Mouse (Mus musculus) cerebellum, adult 2 months (tissue): ENCODE results near the gene Washc4. TPM values are rescaled to one million over a fixed set of nuclear protein-coding genes. Genes with fewer than 3 reads are reported as not detected.
A peak's percentile ranks its signal among the peaks of the same experiment; 100 is the strongest.

Experiments used
- DNase-seq, 2 experiments: peaks; one replicate each; pipeline ENCODE4 v3.0.0; 2021
- H3K27ac ChIP-seq: fragments of 200-500 bp; 2 replicates; pipeline ENCODE4 v1.5.1; 2012; ENCODE audit warnings: low read length, control low read depth, inconsistent platforms; ENCODE audit not compliant: insufficient read depth
- H3K27me3 ChIP-seq: fragments of 200-500 bp; 2 replicates; pipeline ENCODE4 v1.6.1; 2012; ENCODE audit warnings: inconsistent platforms, mild to moderate bottlenecking, low read length, moderate library complexity; ENCODE audit not compliant: control insufficient read depth, insufficient read depth
- H3K4me1 ChIP-seq: fragments of 200-500 bp; 2 replicates; pipeline ENCODE4 v1.6.1; 2011; ENCODE audit warnings: low read length; ENCODE audit not compliant: control insufficient read depth, insufficient read depth
- H3K4me3 ChIP-seq: fragments of 200-500 bp; replicated peaks from 2 replicates; pipeline ENCODE3; 2011; ENCODE audit warnings: mild to moderate bottlenecking, low read depth, low read length, control low read depth; ENCODE audit not compliant: insufficient read depth
- CTCF ChIP-seq: fragments of 200-500 bp; IDR thresholded peaks from 2 replicates; pipeline ENCODE4 v1.5.1; 2011; ENCODE audit warnings: low read depth, mild to moderate bottlenecking, control low read depth, low read length, moderate library complexity, borderline replicate concordance; ENCODE audit not compliant: insufficient read depth
- POLR2A ChIP-seq: fragments of 200-500 bp; IDR thresholded peaks from 2 replicates; pipeline ENCODE4 v1.6.1; 2011; ENCODE audit warnings: low read length, control low read depth, borderline replicate concordance; ENCODE audit not compliant: insufficient read depth
- WGBS: fragments of 180-500 bp; shearing (Covaris S2); methylation state at CpG from one replicate; pipeline ENCODE4 v1.1.7; 2018; 5-methylcytosine and 5-hydroxymethylcytosine counted together
- polyA plus RNA-seq: library from polyadenylated mRNA; depleted of rRNA; stranded (reverse); fragments of >200 nt; gene quantifications from 2 replicates; pipeline ENCODE4 v1.2.3, GENCODE M21; 2012

Gene Washc4
- polyA plus RNA-seq, 1 experiment, result 18.6 TPM

DNA sequence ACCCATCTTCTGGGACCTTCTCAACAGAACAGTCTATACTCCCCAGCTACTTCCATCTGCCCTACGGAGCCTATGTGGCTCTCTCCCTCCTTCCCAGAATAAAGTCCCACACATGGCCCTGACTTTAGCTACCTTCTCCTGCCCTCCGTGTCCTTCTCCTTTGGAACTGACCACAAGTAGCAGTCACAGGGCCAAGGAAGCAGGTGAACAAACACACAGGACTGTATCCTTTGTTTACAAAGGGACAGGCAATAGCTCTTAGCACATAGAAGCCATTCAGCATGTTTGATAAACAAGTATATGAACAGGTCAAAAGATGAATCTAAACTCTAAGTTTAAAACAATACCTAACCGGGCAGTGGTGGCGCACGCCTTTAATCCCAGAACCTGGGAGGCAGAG lies 86.3 kb downstream of the Washc4 start:
- Histone ChIP-seq H3K27ac (peak overlapping the region; percentile 73), H3K4me1 (peaks cover 68% of the 10 kb centered on the region), H3K27me3 (no peaks in the 10 kb centered on the region), H3K4me3 (no peak overlapping the region)
- TF ChIP-seq POLR2A, result no peak
- TF ChIP-seq CTCF, result no peak
- WGBS, result 74% methylated on average over 5 of the region's 5 CpGs
- DNase-seq, result no peak

GRCm38 (mm10) chr10:83630899-83631298 lies 87.3 kb downstream of the Washc4 start:
- Histone ChIP-seq H3K27me3 (no peaks in the 10 kb centered on the region), H3K4me3 (no peak overlapping the region), H3K4me1 (peaks cover 66% of the 10 kb centered on the region), H3K27ac (peak overlapping the region; percentile 73)
- peak; percentile 21; the same call in 1 of the 2 replicates for TF ChIP-seq POLR2A
- TF ChIP-seq CTCF, result no peak
- peak; percentile 88 to 96 for DNase-seq
- WGBS, result 2% methylated on average over 3 of the region's 3 CpGs

DNA sequence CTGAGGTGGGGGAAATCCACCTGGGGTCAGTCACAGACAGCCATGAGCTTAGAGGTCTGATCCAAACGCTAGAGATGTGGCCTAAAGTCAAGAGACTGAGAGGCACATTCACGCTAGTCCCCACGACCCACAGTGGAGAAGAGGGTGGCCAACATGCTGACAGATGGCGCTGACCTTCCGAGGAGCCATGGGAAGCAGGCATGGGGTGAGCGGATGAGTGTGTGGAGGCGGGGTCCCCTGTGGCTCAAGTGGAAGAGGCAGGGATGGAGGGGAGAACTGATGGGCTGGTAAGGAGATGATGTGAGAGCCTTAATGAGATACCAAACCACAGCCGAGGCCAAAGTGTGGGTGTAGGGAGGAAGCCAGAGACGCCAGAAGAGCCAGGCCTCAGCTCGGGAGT lies 88.2 kb downstream of the Washc4 start:
- DNase-seq, result peak; percentile 74 to 77
- Histone ChIP-seq H3K27me3 (no peaks in the 10 kb centered on the region), H3K27ac (peak overlapping the region; percentile 73), H3K4me3 (no peak overlapping the region), H3K4me1 (peaks cover 65% of the 10 kb centered on the region)
- 12% methylated on average over 10 of the region's 10 CpGs for WGBS
- TF ChIP-seq CTCF (no peak), POLR2A (no peak)

- peak; percentile 62 to 68 for DNase-seq
These were observed 89.3 kb downstream of the Washc4 start for GRCm38 (mm10) chr10:83632806-83633374.

DNA sequence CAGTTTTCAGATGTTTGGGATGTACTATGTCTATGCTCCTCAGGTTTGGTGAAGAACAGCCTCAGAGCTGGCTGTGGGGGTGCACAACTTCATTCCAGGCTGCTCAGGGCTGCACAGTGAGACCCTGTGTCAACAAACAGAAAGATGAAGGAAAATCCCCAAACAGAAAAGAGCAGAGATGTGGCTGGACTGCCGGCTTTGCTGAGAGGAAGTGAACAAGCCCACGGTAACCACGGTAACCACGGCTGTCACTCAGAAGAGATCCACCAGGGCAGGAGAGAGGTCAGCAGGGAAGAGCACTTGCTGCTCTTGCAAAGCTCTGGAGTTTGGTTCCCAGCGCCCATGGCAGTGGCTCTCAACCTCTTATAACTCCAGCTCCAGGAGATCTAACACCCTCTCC lies 90.9 kb downstream of the Washc4 start:
- peak in 1 of 2 experiments; percentile 50 for DNase-seq
- TF ChIP-seq CTCF (no peak), POLR2A (no peak)
- no peaks in the 10 kb centered on the region for H3K27me3 ChIP-seq
- H3K4me3 ChIP-seq, result no peak overlapping the region
- peaks cover 63% of the 10 kb centered on the region for H3K4me1 ChIP-seq
- peak overlapping the region; percentile 13; the same call in 1 of the 2 replicates for H3K27ac ChIP-seq
- 34% methylated on average over 5 of the region's 5 CpGs for WGBS

More at GRCm38 (mm10) chr10:83632806-83633374, 89.3 kb downstream of the Washc4 start:
- WGBS, result 17% methylated on average over 7 of the region's 7 CpGs
- Histone ChIP-seq H3K4me3 (no peak overlapping the region), H3K4me1 (peaks cover 69% of the 10 kb centered on the region), H3K27ac (peak overlapping the region; percentile 73), H3K27me3 (no peaks in the 10 kb centered on the region)
- no peak for TF ChIP-seq CTCF
- TF ChIP-seq POLR2A, result no peak

GRCm38 (mm10) chr10:83636191-83636590 lies 92.6 kb downstream of the Washc4 start:
- Histone ChIP-seq H3K4me3 (no peak overlapping the region), H3K4me1 (peaks cover 60% of the 10 kb centered on the region), H3K27ac (peak overlapping the region; percentile 61), H3K27me3 (no peaks in the 10 kb centered on the region)
- no peak for DNase-seq
- no peak for TF ChIP-seq POLR2A
- no peak for TF ChIP-seq CTCF
- 78% methylated on average over 2 of the region's 2 CpGs for WGBS

GRCm38 (mm10) chr10:83637295-83637694 lies 93.7 kb downstream of the Washc4 start:
- WGBS, result 4% methylated on average over 6 of the region's 6 CpGs
- DNase-seq, result peak; percentile 60 to 71
- TF ChIP-seq POLR2A (0 out of 2 replicates have a peak, but pooled peaks have one; percentile 14), CTCF (no peak)
- Histone ChIP-seq H3K27ac (peak overlapping the region; percentile 78), H3K27me3 (no peaks in the 10 kb centered on the region), H3K4me3 (no peak overlapping the region), H3K4me1 (peaks cover 59% of the 10 kb centered on the region)

DNA sequence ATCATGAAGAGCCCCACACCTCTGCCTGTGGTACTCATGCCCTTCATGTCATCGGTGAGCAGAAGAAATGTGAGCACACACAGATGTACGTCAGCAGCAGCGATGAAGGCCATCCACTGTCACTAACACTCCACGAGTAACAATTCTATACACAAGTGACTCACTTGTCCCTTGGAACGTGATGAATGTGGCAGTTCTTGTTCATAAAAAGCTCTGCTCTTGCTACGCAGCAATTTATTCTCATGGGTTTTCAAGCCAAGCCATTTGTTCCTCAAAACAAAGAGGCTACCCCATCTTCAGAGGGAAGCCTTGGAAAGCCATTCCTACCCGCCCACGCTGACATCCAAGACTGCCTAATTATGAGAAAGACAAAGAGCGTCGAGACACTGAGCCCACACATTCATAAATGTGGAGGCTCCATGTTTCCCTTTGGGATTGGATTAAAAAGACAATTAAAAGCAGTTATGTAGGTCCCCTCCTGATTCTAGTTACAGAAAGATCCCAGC lies 96.4 kb downstream of the Washc4 start:
- H3K27ac ChIP-seq, result peak overlapping the region; percentile 28; the same call in 1 of the 2 replicates
- H3K4me1 ChIP-seq, result peaks cover 59% of the 10 kb centered on the region
- peak in 1 of 2 experiments; percentile 11 for DNase-seq
- H3K27me3 ChIP-seq, result no peaks in the 10 kb centered on the region
- no peak for TF ChIP-seq POLR2A
- TF ChIP-seq CTCF, result no peak
- WGBS, result 64% methylated on average over 10 of the region's 10 CpGs
- no peak overlapping the region for H3K4me3 ChIP-seq
